Mouse (Mus musculus): ENCODE results near the gene Enpp4. TPM values are rescaled to one million over a fixed set of nuclear protein-coding genes. Genes with fewer than 3 reads are reported as not detected.

Gene Enpp4
- total RNA-seq, 1 experiment from 2014 or later, result 1.5 TPM

Other genes with a start within 250 kb of the Enpp4 start
- 0.86 and 1.6 TPM in 2 replicates for gene Enpp5, start 27.0 kb downstream of the Enpp4 start, total RNA-seq (2017)
- 0.74 and 0.93 TPM in 2 replicates for gene Clic5, start 82.8 kb upstream of the Enpp4 start, total RNA-seq (2017)